Mouse (Mus musculus) lung, embryonic 14.5 days (tissue): ENCODE data around the gene Eif3i. TPM values are rescaled to one million over a fixed set of nuclear protein-coding genes. Genes with fewer than 3 reads are reported as not detected.
"Not testable (repeated sequence)": the region's sequence is repeated elsewhere in the genome, so short reads cannot be mapped to it uniquely, and the experiment has no call there.

Experiments used
- ATAC-seq: fragments of 200-750 bp; cut with Nextera tagmentation; 2 replicates; pipeline ENCODE4 v1.8.0; 2017; ENCODE audit warnings: mild to moderate bottlenecking, moderate TSS enrichment, moderate library complexity; ENCODE audit not compliant: insufficient read depth
- DNase-seq: peaks from one replicate; pipeline ENCODE4 v3.0.0-alpha.2; 2015
- H3K27ac ChIP-seq: fragments of 300-500 bp; sonication (generic); 2 replicates; pipeline ENCODE4 v1.5.1; 2014; ENCODE audit warnings: low read depth, mild to moderate bottlenecking, moderate library complexity
- H3K27me3 ChIP-seq: fragments of 300-500 bp; sonication (generic); 2 replicates; pipeline ENCODE4 v1.6.1; 2014; ENCODE audit warnings: low read length, control low read depth; ENCODE audit not compliant: insufficient read depth
- H3K36me3 ChIP-seq: fragments of 300-500 bp; sonication (generic); 2 replicates; pipeline ENCODE4 v1.6.1; 2014; ENCODE audit warnings: control low read depth; ENCODE audit not compliant: insufficient read depth
- H3K4me1 ChIP-seq: fragments of 300-500 bp; sonication (generic); 2 replicates; pipeline ENCODE4 v1.6.1; 2014; ENCODE audit warnings: antibody characterized with exemption, control low read depth; ENCODE audit not compliant: insufficient read depth
- H3K4me2 ChIP-seq: fragments of 300-500 bp; sonication (generic); 2 replicates; pipeline ENCODE4 v1.6.1; 2014; ENCODE audit warnings: mild to moderate bottlenecking
- H3K4me3 ChIP-seq: fragments of 300-500 bp; sonication (generic); 2 replicates; pipeline ENCODE4 v1.5.1; 2014; ENCODE audit warnings: low read depth, low read length
- H3K9ac ChIP-seq: fragments of 300-500 bp; sonication (generic); 2 replicates; pipeline ENCODE4 v1.6.1; 2014
- H3K9me3 ChIP-seq: fragments of 300-500 bp; sonication (generic); 2 replicates; pipeline ENCODE4 v1.6.1; 2016; ENCODE audit warnings: low read depth, low read length, control low read depth
- CTCF ChIP-seq: IDR thresholded peaks from 2 replicates; pipeline ENCODE4 v1.5.1; 2016; ENCODE audit warnings: antibody characterized with exemption, low read depth
- WGBS: fragments of 180-500 bp; shearing (Covaris S2); extraction: QIAGEN DNeasy Blood & Tissue Kit; methylation state at CpG from one replicate; pipeline ENCODE4 v1.1.7; 2014; 5-methylcytosine and 5-hydroxymethylcytosine counted together
- polyA plus RNA-seq: library from polyadenylated mRNA; unstranded; fragments of >200 nt; fragmentation: Nextera tagmentation; extraction: Ambion mirVana; gene quantifications from 2 replicates; pipeline ENCODE4 v1.2.1, GENCODE M21; 2014

Gene Eif3i
- polyA plus RNA-seq, 1 experiment from 2014 or later, result 316 TPM

- H3K4me1 ChIP-seq, result no peaks in the 10 kb centered on the region
- H3K4me2 ChIP-seq, result no peak overlapping the region
- DNase-seq (peak; percentile 59), ATAC-seq (no peak; the same call in 1 of the 2 replicates)
- H3K9me3 ChIP-seq, result no peaks in the 10 kb centered on the region
- H3K27ac ChIP-seq, result no peak overlapping the region
- TF ChIP-seq CTCF, result no peak
- 26% methylated on average over 8 of the region's 8 CpGs for WGBS
- no peak overlapping the region for H3K4me3 ChIP-seq
- no peak overlapping the region for H3K9ac ChIP-seq
- no peaks in the 10 kb centered on the region for H3K27me3 ChIP-seq
- no peaks in the 10 kb centered on the region for H3K36me3 ChIP-seq
Measured at GRCm38 (mm10) chr4:129563718-129564117, 36.7 kb downstream of the Eif3i start.

- no peak for DNase-seq
- no peak for ATAC-seq
- peaks cover 6% of the 10 kb centered on the region for H3K4me1 ChIP-seq
- H3K9ac ChIP-seq, result no peak overlapping the region
- H3K4me3 ChIP-seq, result no peak overlapping the region
- H3K27me3 ChIP-seq, result no peaks in the 10 kb centered on the region
- no peak overlapping the region for H3K27ac ChIP-seq
- 79% methylated on average over 5 of the region's 5 CpGs for WGBS
- TF ChIP-seq CTCF, result no peak
- H3K36me3 ChIP-seq, result no peaks in the 10 kb centered on the region
- H3K4me2 ChIP-seq, result no peak overlapping the region
- H3K9me3 ChIP-seq, result no peaks in the 10 kb centered on the region
Measured at GRCm38 (mm10) chr4:129561184-129561583, 39.3 kb downstream of the Eif3i start.

DNA sequence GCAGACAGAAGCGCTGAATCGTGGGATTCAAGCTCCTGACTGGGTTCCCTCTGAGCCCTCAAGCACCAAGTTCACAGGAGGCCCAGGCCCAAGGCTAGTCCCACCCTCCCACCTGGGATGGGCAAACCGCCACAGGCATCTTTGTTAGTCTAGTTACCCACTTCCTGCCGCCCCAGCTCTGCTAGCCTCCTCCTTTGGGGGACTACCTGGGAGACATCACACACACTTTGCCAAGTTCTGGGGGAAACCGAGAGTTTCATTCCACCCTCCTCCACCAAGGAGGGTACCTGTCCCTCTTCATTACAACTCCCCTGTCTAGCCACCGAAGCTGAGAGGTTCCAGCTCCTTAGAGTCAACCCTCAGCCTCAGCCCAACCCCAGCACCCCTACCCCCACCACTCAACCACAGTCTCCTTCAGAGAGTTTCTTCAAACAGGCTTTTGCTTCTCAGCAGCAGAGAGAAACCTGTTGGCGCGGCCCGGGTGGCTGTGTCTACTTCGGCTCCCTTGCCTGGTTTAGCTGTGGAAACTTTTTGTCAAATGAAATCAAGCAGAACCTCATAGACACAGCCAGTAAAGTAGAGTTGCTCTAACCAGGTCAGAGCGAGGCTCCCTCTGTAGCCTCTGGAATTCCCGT lies 42.0 kb downstream of the Eif3i start:
- Histone ChIP-seq H3K9me3 (no peaks in the 10 kb centered on the region), H3K27ac (no peak overlapping the region), H3K9ac (no peak overlapping the region), H3K4me1 (peaks cover 13% of the 10 kb centered on the region), H3K27me3 (no peaks in the 10 kb centered on the region), H3K4me2 (no peak overlapping the region), H3K36me3 (no peaks in the 10 kb centered on the region), H3K4me3 (no peak overlapping the region)
- no peak for TF ChIP-seq CTCF
- ATAC-seq (no peak), DNase-seq (no peak)
- WGBS, result 77% methylated on average over 12 of the region's 12 CpGs

DNA sequence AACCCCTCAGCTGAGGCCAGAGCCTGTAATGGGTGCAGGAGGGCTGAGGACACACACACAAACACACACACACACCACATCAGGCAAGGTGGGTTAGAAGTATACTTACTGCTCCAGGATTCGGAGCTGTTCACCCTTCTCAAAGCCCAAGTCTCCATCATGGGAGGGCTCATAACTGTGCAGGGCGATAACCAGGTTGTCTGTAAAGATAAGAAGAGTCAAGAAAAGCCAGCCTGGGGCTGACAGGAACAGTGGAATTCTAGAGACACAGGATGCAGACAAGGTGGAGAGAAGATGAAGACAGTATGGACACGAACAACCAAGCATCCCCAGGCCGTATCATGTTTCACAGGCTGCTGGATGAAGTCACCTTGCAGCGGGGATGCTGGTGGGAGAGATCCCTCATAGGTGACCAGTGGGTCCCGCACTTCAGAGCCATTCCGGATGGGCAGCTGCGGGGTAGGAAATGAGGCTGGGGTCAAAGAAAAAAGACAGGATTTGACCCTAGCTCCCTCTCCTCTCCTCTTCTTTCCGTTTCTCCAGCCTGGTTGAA lies 43.1 kb downstream of the Eif3i start:
- H3K27me3 ChIP-seq, result no peaks in the 10 kb centered on the region
- 57% methylated on average over 9 of the region's 9 CpGs for WGBS
- no peaks in the 10 kb centered on the region for H3K36me3 ChIP-seq
- TF ChIP-seq CTCF, result no peak
- ATAC-seq, result peak; percentile 19; the same call in 1 of the 2 replicates
- no peak for DNase-seq
- H3K4me3 ChIP-seq, result peak overlapping the region; percentile 50; the same call in 1 of the 2 replicates
- peak overlapping the region; percentile 92 for H3K4me2 ChIP-seq
- H3K27ac ChIP-seq, result 0 out of 2 replicates have a peak overlapping the region, but pooled peaks have one; percentile 69
- no peaks in the 10 kb centered on the region for H3K9me3 ChIP-seq
- H3K4me1 ChIP-seq, result peaks cover 13% of the 10 kb centered on the region
- peak overlapping the region; percentile 59; the same call in 1 of the 2 replicates for H3K9ac ChIP-seq

- Histone ChIP-seq H3K4me2 (peak overlapping the region; percentile 92), H3K9ac (peak overlapping the region; percentile 59), H3K27ac (peak overlapping the region; percentile 69; the same call in 1 of the 2 replicates), H3K4me1 (peaks cover 13% of the 10 kb centered on the region), H3K36me3 (no peaks in the 10 kb centered on the region), H3K4me3 (peak overlapping the region; percentile 50), H3K27me3 (no peaks in the 10 kb centered on the region), H3K9me3 (no peaks in the 10 kb centered on the region)
- DNase-seq (peak; percentile 97), ATAC-seq (peak; percentile 68)
- 7% methylated on average over 33 of the region's 33 CpGs for WGBS
- TF ChIP-seq CTCF, result no peak
Measured at GRCm38 (mm10) chr4:129556532-129557223, 43.8 kb downstream of the Eif3i start.

DNA sequence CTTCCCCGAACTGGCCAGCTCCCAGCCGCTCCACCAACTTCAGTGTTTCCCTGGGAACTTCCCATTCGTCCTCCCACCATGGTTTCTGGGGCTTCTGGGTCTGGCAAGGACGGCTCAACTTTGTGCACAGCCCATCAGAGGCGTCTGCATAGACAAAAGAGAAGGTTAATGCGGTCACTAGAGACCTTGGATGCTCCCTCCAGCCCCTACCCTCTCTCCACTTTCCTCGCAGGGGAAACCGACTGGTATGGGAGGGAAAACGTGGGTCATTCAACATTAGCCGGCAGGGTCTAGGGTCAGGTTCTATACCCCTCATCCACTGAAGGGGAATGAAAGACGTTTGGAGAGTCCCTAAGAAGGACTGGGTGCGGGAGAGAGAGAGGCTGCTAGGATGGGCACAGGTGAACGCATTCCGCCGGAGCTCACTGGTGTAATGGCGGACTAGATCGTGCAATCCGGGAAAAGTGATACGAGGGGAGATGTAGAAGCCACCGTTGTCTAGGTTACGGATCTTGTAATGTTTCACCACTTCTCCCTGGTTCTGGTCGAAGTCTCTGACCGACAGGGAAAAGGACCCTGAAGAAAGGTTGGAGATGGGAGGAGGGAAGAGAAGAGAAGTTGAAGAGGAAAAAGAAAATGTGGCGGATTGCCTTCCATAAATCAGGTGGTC lies 44.5 kb downstream of the Eif3i start:
- peaks cover 13% of the 10 kb centered on the region for H3K4me1 ChIP-seq
- H3K4me2 ChIP-seq, result peak overlapping the region; percentile 92
- H3K9me3 ChIP-seq, result no peaks in the 10 kb centered on the region
- H3K27me3 ChIP-seq, result no peaks in the 10 kb centered on the region
- TF ChIP-seq CTCF, result no peak
- ATAC-seq, result peak; percentile 62
- DNase-seq, result peak; percentile 23
- WGBS, result under 1% methylated on average over 24 of the region's 24 CpGs
- peak overlapping the region; percentile 36; the same call in 1 of the 2 replicates for H3K27ac ChIP-seq
- peak overlapping the region; percentile 56 for H3K9ac ChIP-seq
- H3K36me3 ChIP-seq, result no peaks in the 10 kb centered on the region
- H3K4me3 ChIP-seq, result peak overlapping the region; percentile 50

DNA sequence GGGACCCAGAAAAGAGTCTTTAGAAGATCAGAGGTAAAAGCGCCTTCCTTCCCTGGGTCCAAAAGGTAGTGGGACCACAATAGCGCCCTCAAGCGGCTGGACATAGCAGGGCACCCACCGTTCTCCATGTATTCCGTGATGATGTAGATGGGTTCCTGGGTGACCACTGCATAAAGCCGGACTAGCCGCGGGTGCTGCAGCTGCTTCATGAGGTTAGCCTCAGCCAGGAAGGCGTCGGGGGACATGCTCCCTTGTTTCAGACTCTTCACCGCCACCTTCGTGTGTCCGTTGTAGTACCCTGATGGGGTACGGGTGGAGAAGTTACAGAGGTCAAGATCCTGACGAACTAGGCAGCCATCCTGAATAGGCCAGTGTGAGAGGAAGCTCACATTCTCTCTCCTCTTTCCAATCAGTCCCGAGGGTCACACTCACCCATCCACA lies 45.0 kb downstream of the Eif3i start:
- DNase-seq, result peak; percentile 70
- 6% methylated on average over 16 of the region's 16 CpGs for WGBS
- Histone ChIP-seq H3K4me1 (peaks cover 13% of the 10 kb centered on the region), H3K9ac (peak overlapping the region; percentile 56), H3K9me3 (no peaks in the 10 kb centered on the region), H3K27me3 (no peaks in the 10 kb centered on the region), H3K36me3 (no peaks in the 10 kb centered on the region), H3K27ac (0 out of 2 replicates have a peak overlapping the region, but pooled peaks have one; percentile 36), H3K4me3 (peak overlapping the region; percentile 50), H3K4me2 (peak overlapping the region; percentile 92)
- ATAC-seq, result no peak
- peak; percentile 73 for TF ChIP-seq CTCF

GRCm38 (mm10) chr4:129554512-129554911 lies 45.9 kb downstream of the Eif3i start:
- H3K36me3 ChIP-seq, DNase-seq, H3K27ac ChIP-seq, H3K9me3 ChIP-seq, H3K4me3 ChIP-seq, H3K4me2 ChIP-seq, ATAC-seq, H3K9ac ChIP-seq, H3K27me3 ChIP-seq: not testable (repeated sequence)
- peaks cover 13% of the 10 kb centered on the region for H3K4me1 ChIP-seq
- WGBS, result 82% methylated on average over 5 of the region's 6 CpGs
